Mouse (Mus musculus) inflammation-experienced regulatory T-cells (primary cell): Measurements from ENCODE around the gene Zbtb26. TPM values are rescaled to one million over a fixed set of nuclear protein-coding genes. Genes with fewer than 3 reads are reported as not detected.

Source experiments
- polyA plus RNA-seq, 2 experiments: library from polyadenylated mRNA; unstranded; fragments of 100-300 nt; shearing (Covaris generic); gene quantifications; one replicate each; pipeline ENCODE4 v1.2.1; 2017

Gene Zbtb26
- 1 to 10 TPM; 4.5 to 6.0 TPM for polyA plus RNA-seq

DNA sequence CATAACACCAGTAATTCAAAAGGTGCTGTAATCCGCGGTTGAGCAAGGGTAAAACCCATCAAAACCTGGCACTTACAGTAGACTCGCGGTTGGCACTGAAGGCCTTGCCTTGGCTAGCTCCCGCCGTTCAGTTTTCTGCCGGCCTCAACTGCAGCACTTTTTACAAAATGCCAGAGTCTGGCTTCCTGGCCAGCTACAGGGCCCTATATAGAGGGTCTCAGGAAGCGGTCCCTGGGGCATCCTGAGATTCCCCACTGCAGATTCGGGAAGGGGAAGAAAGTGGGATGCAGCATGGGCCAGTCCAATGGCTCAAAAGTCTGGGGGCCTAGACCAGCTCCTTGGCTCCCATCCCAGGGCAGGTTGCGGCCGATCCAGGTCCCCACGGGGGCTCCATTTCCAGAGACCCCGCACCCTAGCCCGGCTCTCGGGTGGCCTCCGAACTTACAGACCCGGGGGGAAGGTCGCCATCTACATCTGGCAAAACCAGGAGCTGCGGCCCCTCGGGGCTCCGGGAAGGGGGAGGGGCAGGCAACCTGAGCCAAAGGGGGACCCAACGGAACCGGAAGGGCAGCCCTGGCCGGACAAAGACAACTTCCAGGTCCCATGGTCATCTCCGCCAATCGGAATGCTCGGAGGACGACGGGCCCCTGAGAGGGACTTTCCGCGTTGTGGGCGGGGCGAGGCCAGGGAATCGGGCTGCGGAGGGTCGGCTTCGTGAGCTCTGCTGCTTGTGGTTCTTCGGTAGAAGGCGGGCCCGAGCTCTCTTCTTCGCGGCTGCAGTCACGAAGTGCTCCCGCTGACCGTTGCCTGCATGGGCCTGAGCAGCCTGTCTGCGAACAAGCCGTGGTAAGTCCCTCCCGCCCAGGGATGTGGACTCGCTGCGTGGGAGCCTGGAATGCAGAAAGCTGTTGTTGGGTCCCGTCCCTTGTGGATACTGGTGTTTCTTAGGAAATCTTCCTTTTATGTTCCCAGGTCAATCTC lies at the start of gene Zbtb26, which contains the start of the genes Zbtb6 and Rabgap1:
Gene Zbtb26, minus strand, starts transcription at position 525 of the 981 bp plus-strand sequence.
Gene Zbtb6, minus strand, starts transcription at position 561 of the 981 bp plus-strand sequence.
Gene Rabgap1, plus strand, starts transcription at position 669 of the 981 bp plus-strand sequence.

GRCm38 (mm10) chr2:37422306-37423304 lies 20.3 kb downstream of the Zbtb26 start, which contains the start of gene Rc3h2:
Gene Rc3h2, minus strand, starts transcription at chr2:37422903.

Other genes starting within 250 kb of the Zbtb26 start
- not detected for gene Olfr366, start 231.6 kb downstream of the Zbtb26 start, polyA plus RNA-seq
- gene Olfr368, start 116.6 kb downstream of the Zbtb26 start, polyA plus RNA-seq, result not detected
- gene Pdcl, start 83.8 kb downstream of the Zbtb26 start, polyA plus RNA-seq, result 10 to 100 TPM; 24.8 to 32.0 TPM
- gene Rc3h2, start 20.2 kb downstream of the Zbtb26 start, polyA plus RNA-seq, result 10 to 100 TPM; 27.2 to 42.1 TPM
- 1 to 10 TPM; 4.1 to 4.5 TPM for gene Zbtb6, start within 50 bp of the Zbtb26 start, polyA plus RNA-seq
- 10 to 100 TPM; 48.4 to 50.9 TPM for gene Rabgap1, start 144 bp upstream of the Zbtb26 start, polyA plus RNA-seq
- 1 to 10 TPM; 1.1 TPM for gene Gpr21, start 73.2 kb upstream of the Zbtb26 start, polyA plus RNA-seq